Mouse (Mus musculus): ENCODE data around the gene Mbd6.
"Not testable (repeated sequence)": the region's sequence is repeated elsewhere in the genome, so short reads cannot be mapped to it uniquely, and the experiment has no call there.

Mbd6 gene

DNA sequence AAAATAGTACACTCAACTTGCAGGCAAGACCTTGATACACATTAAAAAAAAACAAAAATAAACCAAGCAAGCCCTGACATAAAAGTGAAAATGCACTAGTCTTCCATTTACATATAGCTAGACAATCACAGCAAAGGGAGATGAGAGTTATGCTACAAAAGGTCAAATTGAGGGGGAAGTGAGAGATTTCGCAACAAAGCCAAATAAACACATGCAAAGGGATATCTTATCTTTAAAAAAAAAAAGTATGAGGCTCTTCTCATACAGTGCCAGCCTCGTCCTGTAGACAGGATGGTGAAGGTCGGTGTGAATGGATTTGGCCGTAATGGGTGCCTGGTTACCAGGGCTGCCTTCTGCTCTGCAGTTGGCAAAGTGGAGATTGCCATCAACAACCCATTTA lies 24.0 kb upstream of the Mbd6 start:
- DNase-seq (ENCODE audit: low spot score) = no peak

DNA sequence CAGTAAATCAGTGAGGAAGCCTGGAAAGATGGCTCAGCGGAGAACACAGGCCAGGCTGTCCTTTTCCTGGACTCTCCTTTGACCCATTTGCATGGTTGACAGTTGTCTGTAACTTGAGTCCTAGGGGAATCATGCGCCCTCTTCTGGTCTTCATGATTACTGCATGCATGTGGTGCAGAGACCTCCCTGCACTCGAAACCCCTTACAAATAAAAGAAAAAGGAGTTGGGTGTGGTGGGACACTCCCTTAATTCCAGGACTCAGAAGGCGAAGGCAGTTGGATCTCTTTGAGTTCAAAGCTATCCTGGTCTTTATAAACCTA lies 23.5 kb upstream of the Mbd6 start:
- DNase-seq (ENCODE audit: low spot score) = peak; percentile 73

DNA sequence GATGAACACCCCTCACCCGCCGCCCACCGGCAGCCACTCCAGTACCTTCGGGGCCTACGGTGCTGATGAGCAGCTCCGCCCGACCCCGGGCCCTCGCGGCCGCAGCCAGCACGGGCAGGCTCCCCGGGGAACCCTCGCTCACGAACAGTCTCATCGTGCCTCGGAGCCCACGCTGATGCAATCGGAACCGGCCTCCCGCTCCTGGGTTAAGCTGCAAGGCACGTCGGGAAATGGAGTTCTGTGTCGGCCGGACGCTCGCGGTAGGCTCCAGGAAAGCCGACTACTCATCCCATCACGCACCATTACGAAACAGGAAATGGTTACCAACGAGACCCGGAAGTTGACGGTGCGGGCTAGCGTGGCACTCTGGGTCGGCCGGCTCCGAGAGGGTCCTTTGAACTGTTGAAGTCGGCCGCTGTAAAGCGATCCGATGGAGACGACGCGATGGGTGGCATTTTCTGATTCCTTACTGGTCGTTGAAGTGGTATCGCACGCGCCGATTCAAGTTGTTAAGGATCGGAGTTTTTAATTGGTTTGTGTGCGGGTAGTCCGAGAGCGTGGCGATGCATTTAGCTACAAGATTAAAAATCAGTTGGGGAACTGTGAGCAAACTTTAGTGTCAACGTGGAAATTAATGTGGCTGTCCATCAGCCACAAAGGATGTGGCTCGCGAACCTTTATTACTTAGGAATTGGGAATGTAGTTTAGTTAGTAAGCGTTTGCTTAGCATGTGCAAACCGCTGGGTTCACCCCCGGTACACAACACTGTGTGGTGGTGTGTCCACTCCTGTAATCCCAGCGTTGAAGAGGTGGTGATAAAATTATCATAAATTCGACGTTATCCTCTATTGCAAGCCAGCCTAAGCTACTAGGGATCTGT lies 22.9 kb upstream of the Mbd6 start, which contains the start of gene Mars:
TSS of gene Mars (minus strand) at position 311 of the 880 bp plus-strand sequence.
- peak; percentile 93 for DNase-seq (ENCODE audit: low spot score)

DNA sequence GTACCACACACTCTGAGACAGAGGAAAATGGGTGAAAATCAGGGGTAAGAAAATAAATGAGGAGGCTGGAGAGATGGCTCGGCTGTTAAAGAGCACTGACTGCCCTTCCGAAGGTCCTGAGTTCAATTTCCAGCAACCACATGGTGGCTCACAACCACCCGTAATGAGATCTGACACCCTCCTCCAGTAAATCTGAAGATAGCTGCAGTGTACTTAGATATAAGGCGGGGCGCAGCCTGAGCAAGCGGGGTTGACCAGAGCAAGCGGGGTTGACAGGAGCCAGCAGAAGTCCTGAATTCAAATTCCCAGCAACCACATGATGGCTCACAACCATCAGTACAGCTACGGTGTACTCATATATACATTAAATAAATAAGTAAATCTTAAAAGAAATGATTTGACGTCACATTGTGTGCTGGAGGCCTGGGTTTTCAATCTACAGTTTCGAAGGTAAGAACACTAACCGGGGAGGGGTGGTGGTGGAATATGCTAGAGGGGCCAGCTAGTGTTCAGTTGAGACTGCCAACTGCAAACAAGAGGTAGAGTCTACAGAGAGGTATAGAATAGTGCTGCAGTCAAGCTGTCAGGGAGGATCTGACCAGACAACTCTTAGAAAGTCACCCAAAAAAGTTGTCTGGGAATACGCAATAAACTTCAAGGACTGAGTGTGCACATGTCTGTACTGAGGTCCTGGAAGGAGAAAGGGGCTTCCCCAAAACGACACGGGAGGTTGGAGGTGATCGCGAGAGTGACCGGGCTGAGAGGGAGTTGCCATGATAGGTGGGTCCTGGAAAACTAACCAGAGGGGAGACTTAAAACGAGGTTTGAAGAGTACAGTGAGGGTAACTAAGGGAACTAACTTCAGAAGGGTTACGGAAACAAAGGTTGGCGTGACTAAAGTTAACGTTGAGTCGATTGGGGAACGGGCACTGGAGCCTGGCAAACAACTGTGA lies 22.0 kb upstream of the Mbd6 start:
- no peak for DNase-seq (ENCODE audit: low spot score)

DNA sequence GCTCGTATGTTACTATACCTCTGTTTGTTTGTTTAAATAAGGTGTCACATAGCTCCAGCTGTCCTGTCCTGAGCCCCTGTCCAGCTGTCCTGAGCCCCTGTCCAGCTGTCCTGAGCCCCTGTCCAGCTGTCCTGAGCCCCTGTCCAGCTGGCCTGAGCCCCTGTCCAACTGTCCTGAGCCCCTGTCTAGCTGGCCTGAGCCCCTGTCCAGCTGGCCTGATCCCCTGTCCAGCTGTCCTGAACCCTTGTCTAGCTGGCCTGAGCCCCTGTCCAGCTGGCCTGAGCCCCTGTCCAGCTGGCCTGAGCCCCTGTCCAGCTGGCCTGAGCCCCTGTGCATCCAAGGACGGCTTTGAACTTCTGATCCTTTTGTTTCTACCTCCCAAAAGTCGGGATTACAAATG lies 20.3 kb upstream of the Mbd6 start:
- not testable (repeated sequence) for DNase-seq (ENCODE audit: low spot score)

DNA sequence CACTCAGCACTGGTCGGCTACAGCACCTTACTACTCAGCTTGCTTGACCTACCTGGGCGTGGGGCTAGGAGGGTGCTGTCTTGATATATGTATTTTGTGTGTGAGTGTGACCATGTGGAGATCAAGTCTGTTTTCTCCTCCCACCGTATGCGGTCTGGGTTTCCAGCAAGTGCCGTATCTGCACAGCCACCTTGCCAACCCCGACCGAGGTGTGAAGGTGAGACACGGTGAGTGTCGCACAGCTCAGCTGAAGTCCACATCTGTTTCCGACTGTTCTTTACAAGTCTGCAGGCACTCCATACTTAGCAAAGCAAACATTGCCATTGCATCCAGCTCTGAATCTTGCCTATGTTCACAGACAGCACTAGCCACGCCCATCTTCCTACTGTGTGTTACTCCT lies 14.3 kb upstream of the Mbd6 start:
- no peak for DNase-seq (ENCODE audit: low spot score)

DNA sequence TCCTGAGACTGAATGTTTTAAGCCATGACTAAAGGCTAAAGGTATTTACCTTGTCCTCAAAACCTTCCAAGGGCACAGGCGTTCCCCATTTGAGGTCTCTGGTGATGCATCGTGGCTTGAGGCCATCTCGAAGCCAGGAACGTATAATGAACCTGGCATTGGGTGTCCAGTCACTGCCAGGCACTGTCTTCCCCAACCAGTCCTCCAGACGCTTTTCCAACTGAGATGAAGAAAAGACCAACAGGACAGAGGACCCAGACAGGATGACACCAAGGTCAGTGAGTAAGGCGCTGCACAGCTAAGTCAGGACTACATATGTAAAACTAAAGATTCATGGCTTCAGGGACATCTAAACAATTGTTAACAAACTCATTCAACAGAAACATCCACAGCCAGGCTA lies 11.5 kb upstream of the Mbd6 start:
- no peak for DNase-seq (ENCODE audit: low spot score)

DNA sequence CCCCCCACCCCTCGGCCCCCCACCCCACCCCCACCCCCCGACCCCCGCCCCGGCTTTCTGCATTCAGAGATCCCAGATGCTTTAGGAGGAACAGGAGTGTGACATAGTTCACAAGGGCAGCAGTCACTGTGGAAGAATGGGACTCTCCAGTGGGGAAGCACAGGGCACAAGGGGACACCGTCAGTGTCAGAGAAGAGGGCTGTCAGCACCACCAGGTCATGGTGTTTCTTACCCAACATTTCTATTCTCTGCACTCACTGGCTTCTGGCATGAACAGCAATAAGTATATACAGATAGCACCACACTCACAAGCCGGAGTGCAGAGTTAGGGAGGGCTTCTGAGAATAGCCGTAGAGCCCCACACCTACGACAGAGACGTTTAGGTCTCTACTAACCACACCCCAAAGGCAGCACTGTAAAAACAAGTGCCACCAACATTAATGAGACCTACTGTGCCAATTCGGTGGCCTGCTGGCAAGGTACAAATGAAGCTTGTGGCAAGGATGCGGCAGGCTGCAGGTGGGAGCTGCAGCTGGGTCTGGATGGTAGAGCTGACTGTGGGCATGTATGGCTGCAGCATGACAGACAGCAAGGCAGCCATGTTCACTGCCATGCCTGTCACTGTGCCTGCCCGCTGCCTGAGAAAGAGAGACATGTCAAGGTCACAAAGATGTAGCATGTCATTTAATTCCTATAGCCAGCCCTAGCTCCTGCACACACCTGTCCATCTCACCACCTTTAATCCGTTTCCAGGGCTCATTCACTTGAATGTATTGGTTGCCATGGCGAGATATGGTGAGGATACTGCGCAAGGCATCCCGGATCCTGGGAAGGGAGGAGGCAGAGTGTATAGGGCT lies 8.4 kb upstream of the Mbd6 start:
- DNase-seq (ENCODE audit: low spot score) = no peak

DNA sequence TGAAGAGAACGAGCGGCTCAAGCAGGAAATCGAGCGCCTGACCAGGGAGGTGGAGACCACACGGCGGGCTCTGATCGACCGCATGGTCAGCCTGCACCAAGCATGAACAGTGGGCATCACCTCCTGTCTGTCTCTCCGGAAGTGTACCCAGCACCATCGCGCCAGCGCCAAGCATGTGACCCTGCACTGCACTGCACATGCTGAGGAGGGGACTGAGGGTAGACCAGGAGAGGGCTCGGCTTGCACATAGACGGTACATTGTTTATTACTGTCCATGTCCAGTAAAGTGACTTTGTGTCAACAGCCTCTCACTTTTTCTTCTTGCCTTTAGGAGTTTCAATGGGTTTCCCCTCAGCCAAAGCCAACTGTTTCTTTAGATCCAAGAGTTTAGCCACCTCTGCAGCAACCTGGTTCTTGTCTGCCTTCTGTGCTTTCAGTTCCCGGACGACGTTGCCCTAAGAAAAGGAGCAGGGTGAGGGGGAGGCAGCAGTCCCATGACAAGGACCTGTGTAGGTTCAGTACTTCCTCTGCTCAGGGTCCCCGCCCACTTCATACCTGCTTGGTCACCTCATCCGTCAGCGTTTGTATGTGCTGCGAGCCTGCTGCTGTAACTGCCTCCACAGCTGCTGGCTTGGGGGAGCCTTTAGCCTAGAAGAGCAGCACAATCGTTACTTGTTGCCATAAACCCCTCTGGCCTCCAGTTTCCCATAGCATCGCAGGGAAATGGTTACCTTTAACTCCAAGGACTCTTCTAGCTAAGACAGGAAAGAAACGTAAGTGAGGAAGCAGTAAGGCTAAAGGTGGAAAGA lies 7.4 kb upstream of the Mbd6 start:
- DNase-seq (ENCODE audit: low spot score) = no peak

DNA sequence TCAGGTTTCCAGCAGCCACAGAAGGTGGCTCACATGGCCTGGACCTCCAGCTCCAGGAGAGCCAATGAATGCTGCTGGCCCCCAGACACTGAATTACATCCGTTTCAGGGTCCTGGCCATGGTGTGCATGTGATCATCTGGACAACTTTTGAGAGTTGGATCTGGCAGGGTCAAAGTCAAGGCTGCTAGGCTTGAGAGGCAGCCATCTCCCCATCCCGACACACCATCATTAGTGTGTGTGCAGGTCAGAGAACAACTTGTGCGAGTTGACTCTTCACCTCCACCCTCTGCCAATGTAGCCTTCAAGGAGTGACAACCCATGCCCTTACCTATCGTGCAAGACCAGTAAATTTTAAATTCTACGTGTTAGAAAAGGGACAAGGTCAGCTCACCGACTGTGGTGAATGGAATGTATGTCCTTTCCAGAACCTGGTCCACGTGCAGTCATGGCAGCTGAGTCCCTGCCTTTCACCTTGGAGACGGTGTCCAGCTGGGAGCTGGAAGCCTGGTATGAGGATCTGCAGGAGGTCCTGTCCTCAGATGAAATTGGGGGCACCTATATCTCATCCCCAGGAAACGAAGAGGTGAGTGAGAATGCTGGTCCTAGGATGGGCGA lies 6.2 kb upstream of the Mbd6 start:
- DNase-seq (ENCODE audit: low spot score) = no peak

DNA sequence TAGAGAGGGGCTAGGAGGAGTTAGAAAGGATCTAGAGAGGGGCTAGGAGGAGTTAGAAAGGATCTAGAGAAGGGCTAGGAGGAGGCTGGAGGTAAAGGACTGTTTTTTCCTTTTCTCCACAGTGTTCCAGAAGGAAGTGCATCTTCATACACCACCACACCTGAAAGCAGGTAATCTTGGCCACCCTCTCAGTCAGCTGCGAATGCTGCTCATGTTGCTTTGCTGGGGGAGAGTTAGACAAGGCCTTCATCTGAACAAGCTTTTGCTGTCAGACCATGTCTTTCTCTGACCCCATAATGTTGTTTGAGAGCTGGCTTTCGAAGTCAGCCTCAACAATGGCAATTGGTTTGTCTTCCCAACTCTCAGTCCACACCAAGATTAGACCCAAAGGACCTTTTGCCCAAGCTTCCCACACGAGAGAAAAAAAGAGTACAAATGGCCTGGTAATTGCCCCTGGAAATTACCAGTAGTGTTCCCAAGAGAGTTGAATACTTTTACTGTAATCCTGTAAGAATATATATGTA lies 4.8 kb upstream of the Mbd6 start:
- DNase-seq (ENCODE audit: low spot score) = no peak

DNA sequence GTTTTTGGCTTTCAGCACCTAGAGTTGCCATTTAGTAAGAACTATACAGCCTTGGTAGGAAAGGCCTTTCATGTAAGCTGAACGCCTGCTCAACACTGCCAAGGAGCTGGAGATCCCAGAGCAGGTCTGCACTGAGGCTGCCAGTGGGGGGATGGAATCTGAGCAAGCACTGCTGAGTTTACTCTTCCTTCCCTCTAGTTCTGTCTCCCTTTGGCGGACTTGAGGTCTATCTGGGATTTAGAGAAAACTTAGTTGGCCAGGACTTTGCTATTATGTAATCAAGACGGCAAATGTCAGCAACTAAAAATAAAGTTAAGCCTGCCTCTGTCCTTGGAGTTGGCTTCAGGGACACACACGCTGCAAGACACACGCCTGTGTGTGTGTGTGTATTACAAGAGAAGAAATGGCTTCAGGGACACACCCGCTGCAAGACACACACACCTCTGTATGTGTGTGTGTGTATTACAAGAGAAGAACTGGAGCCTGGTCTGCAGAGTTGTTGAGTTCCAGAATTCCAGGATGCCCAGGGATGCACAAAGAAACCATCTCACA lies 4.2 kb upstream of the Mbd6 start:
- no peak for DNase-seq (ENCODE audit: low spot score)

DNA sequence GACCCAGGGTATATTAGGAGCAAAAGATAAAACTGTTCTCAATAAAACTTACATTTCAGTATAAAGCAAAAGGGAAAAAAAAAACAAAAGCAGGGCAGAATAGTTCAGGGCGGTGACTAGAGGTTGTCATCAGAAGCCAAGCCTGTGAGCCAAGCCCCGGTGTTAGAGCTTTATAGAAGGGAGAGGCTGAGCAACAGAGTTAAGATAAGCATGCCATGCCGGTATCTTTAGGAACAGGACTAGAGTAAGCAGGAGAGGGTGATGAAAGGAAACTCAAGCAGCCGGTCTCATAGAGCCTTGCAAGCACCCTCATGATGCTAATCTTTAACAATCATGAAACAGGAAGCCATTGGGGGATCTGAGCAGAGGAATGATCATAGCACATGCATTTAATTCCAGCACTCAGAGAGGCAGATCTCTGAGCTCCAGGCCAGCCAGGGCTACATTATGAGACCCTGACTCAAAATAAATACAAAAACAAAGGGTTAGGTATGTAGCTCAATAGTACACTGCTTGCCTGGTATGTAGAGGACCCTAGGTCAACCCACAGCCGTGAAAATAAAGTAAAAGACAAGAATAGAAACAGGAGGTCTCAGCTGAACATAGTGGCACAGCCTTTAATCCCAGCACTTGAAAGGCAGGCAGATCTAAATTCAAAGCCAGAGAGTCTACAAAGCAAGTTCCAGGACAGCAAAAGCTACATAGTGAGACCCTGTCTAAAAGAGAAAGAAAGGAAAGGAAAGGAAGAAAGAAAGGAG lies 3.2 kb upstream of the Mbd6 start:
- no peak for DNase-seq (ENCODE audit: low spot score)

DNA sequence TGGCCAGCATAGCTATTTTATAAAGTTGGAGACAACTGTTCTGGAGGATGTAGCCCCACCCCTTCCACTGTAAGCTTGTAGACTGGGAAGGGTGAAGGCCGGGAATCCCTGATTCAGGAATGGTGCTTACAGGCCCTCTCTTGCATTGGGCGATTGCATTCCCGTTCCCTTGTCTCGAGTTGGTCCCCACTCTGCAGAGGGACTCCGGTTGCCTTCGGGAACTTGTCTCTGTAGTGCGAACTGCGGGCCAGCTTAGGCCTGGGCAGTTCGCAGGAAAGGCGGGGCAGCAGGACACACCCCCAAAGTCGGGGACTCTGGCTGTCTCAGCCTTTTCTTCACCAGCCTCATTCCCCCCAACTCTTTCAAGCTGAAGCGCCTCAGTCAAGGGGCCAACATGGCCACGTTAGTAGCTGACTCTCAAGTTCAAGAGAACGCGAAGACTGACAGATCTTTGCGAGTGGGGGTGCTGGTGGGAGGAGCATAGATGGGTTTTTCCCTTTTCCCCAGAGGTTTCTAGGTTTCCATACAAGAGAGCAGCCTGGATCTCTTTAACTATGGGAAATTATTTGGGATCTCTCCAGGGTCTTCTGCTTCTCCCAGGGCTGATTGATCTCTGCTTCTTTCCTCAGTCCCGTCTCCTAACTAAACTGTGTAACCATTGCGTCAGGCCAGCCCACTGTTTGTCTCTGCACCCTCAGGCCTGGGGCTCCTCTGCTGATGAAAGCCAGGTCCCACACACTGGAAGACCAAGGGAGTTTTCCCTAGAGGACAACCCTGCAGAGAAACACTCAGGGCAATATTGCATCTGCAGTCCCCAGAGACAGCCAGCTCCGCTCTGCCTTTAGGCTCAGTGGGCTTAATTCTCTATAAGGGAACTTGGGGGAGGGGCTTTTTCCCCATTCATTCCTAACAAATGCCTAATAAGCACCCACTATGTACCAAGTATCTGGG lies 2.4 kb upstream of the Mbd6 start:
- DNase-seq (ENCODE audit: low spot score) = no peak

DNA sequence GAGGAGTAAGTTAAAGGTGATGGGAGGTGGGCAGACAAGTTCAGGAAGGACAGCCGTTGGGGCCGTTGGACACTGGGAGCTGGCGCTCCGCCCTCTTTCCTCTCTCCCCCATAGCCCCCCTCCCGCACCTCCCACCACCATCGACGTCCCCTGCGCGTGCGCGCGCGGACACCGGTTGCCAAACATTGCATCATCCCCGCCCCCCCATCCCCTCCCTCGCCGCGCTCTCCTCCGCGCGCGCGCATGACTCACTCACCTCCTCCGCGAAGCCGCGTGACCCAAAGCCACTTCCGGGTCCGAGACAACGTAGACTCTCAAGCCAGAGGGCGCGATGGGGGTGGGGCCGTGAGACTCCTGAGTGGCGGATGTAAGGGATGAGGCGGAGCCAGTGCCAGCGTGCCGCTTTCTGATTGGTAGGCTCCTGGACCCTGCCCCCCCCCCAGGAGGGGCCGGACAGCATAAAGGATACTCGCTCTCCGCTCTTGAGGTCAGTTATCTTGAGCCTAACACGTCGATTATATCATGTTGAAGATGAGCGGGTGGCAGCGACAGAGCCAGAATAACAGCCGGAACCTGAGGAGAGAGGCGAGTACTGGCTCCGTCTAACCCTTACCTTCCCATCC lies 1.6 kb upstream of the Mbd6 start:
- peak; percentile 99 for DNase-seq (ENCODE audit: low spot score)

DNA sequence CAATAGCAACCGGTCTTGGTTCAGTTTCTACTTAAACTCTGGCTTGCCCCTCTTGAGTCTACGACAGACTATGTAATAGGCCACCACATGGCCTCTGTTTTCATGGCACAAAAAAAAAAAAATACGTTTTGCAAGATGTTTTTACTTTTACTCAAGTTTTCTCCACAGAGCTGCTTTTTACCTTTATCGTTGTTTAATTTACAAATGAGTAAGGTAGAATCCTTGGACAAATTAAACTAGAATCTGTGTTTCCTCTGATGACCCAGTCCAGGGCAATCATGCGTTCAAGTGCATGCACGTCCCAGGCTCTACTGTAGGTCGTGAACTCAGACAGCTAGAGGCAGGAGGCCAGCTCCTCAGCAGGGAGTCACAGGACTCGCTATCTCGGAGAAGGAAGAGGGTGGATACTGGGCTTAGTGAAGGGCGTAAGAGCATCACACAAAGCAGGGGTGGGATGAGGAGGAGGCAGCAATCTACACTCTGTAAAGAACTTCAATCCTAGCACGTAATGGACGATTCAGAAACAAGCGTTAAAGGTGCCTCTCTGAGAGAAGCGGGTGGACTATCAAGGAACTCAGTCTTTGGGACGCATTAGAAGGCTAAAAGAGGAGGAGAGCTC lies 864 bp upstream of the Mbd6 start:
- no peak for DNase-seq (ENCODE audit: low spot score)

DNA sequence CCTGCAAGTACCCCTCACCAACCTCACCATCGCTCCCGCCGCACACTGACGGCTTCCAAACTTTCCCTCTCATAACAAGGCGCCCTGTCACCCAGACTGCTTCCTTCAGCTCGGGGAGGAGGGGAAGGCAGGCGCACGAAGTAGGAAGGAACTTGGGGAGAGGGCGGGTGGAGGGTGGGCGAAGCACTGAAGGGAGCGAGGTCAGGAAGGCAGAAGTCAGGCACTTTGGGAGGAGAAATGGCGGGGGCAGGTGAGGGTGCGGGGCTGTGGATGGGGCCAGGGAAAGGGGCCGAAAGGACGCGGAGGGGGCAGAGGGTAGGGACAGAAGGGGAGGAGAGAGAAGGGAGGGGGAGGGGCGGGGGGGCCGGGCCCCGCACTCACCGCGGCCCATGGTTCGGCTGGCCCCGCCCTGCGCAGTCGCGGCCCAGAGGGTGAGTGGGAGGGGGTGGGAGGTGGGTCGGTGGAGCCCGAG lies 454 bp downstream of the Mbd6 start:
- DNase-seq (ENCODE audit: low spot score) = no peak
